Mouse (Mus musculus): Measurements from ENCODE around the gene Olfr1310. TPM values are rescaled to one million over a fixed set of nuclear protein-coding genes. Genes with fewer than 3 reads are reported as not detected.
"Not testable (repeated sequence)": the region's sequence is repeated elsewhere in the genome, so short reads cannot be mapped to it uniquely, and the experiment has no call there.

Gene Olfr1310
- total RNA-seq (2021), result not detected

DNA sequence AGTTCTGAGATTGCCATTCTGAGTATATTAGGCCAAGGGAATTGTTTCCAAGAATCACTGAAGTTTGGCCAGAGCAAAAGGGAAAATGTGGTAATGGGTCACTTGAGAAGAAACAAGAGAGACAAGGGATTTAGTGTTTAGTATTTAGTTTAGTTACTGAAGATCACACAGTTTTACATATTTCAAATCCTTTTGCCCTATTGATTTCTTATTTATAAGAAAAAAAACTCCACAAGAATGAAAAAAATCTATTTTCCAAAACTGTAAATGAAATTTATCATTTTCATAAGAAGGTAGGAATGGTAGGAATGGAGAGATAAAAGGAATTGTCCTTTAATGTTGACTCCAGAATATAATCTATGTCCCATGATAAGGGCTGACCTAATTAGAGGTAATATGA is at the start of gene Olfr1310:
Olfr1310 (minus strand) TSS at position 101 of the 400 bp plus-strand sequence.
- DNase-seq, result no peak
- intact Hi-C loops (cut with DNase I), result no loop called here

DNA sequence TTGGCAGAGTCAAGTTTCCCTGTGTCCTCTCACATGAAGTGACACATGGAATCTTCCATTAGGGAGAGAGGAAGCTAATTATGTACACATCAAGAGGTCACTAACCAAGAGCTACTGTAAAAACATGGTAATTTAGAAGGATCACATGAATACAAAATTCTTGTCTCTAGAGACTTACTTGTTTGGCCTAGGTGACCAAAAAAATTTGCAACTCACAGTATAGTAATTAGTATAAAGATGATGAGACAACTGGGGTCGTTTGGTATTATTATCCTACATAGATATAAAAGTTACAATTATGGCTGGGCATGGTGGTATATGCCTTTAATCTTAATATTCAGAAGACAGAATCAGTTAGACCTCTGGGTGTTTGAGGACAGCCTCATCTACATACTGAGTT is 37.6 kb upstream of the Olfr1310 start, which contains the start of gene Olfr1312:
Olfr1312 (minus strand) TSS at position 101 of the 400 bp plus-strand sequence.
- DNase-seq, result no peak
- intact Hi-C loops (cut with DNase I), result no loop called here

DNA sequence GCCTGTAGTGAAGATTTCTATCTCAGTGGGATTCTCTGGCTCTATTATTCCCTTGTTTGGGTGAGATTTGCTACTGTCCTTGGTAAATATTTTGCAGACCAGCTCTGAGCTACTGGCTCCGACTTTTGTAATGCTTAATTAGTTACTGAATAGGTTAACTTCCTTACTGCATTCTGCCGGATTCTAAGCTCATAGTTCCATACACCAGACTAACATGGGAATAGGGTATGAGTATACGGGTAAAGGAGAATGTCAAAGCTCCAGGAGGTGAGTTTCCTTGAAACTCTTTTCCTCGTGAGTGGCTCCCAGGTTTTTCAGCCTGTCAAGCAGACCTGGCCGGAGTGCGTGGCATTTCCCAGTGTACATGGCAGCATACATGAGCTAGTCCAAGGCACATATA is 14.5 kb upstream of the Olfr1310 start:
- DNase-seq; intact Hi-C loops (cut with DNase I): not testable (repeated sequence)

DNA sequence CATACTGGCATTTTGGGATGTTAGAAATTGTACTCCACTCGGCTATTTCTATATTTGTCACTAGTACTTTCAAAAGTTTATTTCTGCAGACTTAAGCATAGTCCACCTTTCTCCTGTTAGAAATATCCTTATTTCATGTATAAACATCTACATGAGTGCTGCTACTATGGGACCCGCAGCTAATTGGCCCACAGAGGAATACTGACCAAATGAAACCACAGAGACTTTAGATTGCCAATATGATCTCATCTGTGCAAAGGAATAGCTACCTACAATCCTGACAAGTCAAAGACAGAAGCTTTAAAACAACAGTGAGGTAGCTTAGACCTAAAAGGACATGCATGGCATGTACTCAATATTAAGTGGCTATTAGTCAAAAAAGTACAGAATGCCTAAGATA is 11.8 kb upstream of the Olfr1310 start, which contains the start of gene Olfr1311:
Olfr1311 (minus strand) TSS at position 101 of the 400 bp plus-strand sequence.
- intact Hi-C loops (cut with DNase I), result no loop called here
- DNase-seq, result no peak

DNA sequence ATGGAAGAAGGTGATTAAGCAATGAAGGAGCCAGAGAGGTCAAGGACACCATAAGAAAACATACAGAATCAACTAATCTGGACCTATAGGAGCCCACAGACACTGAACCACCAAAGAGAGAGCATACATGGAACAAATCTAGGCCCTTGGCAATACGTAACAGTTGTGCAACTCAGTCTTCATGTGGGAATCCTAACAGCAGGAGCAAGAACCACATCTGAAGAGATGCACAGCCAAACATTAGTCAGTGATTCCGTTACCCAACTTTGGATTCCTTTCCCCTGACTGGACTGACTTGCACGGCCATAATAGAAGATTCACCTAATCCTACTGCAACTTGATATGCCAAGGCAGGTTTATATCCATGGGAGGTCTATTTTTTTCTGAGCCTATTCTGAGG is 2.4 kb upstream of the Olfr1310 start:
- no peak for DNase-seq
- intact Hi-C loops (cut with DNase I), result no loop called here

DNA sequence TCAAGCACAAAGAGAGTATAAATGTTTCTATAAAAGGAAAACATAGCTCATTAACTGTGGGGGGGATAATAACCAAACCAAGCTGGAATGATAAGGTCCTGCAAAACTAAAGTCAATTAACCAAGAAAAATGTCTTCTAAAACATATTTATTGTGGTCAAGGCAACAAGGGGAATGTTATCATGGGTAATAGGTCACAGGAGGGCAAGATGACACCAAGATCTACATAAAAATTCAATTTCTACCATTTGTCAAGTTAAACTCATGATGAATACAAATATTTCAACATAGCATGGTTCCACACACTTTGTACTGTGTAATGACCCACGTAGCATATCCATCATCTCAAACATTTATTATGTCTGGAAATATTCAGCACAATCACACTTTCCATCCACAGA is 22.3 kb downstream of the Olfr1310 start, which contains the start of gene Olfr1309:
Olfr1309 (minus strand) TSS at position 101 of the 400 bp plus-strand sequence.
- intact Hi-C loops (cut with DNase I), result no loop called here
- DNase-seq, result no peak

DNA sequence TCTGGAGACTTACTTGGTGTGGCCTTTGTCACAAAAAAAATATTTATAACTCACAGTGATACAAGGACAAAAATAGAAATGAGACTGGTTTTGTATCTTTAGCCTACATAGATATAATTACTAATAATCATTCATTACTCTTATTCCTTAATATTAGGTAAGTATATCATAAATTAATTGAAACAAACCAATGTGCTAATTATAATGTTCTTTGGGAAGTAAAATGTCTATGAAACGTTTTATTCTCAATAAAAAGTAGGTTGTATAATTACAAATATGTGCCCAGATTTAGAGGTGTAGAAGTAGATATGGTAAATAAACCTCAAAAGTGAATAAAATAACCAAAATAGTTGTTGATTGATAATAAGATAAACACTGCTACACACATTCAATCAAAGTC is 47.7 kb downstream of the Olfr1310 start, which contains the start of gene Olfr1308:
Olfr1308 (minus strand) TSS at position 101 of the 400 bp plus-strand sequence.
- DNase-seq, result no peak
- intact Hi-C loops (cut with DNase I), result no loop called here

Other genes starting within 250 kb of the Olfr1310 start
- gene Olfr1302, start 235.3 kb downstream of the Olfr1310 start, total RNA-seq (2021), result not detected
- not detected for gene Olfr1303, start 192.4 kb downstream of the Olfr1310 start, total RNA-seq (2021)
- not detected for gene Olfr1305, start 135.6 kb downstream of the Olfr1310 start, total RNA-seq (2021)
- gene Olfr1306, start 96.4 kb downstream of the Olfr1310 start, total RNA-seq (2021), result not detected
- under 1 TPM in 1 of 2 experiments, not detected in 1; 0.02 TPM for gene Olfr1307, start 63.3 kb downstream of the Olfr1310 start, total RNA-seq (2021)
- not detected for gene Olfr1308, start 47.8 kb downstream of the Olfr1310 start, total RNA-seq (2021)
- gene Olfr1309, start 22.4 kb downstream of the Olfr1310 start, total RNA-seq (2021), result not detected
- gene Olfr1311, start 11.7 kb upstream of the Olfr1310 start, total RNA-seq (2021), result not detected
- not detected for gene Olfr1312, start 37.5 kb upstream of the Olfr1310 start, total RNA-seq (2021)
- gene Olfr1313, start 65.1 kb upstream of the Olfr1310 start, total RNA-seq (2021), result not detected
- not detected for gene Olfr1314, start 84.1 kb upstream of the Olfr1310 start, total RNA-seq (2021)
- not detected for gene Olfr1315-ps1, start 102.7 kb upstream of the Olfr1310 start, total RNA-seq (2021)
- not detected for gene Olfr1316, start 122.3 kb upstream of the Olfr1310 start, total RNA-seq (2021)
- not detected for gene Olfr1317, start 127.6 kb upstream of the Olfr1310 start, total RNA-seq (2021)
- not detected for gene Olfr1318, start 141.5 kb upstream of the Olfr1310 start, total RNA-seq (2021)
- 1 to 10 TPM; 5.8 to 6.0 TPM for gene Lpcat4, start 226.8 kb upstream of the Olfr1310 start, total RNA-seq (2021)
- gene Nutm1, start 246.6 kb upstream of the Olfr1310 start, total RNA-seq (2021), result not detected
- gene Nop10, start 249.2 kb upstream of the Olfr1310 start, total RNA-seq (2021), result 10 to 100 TPM; 63.9 to 67.6 TPM

All from heart, postnatal 10 days (tissue).